Comparison of ENCODE assay signal across 26 mouse cellular contexts in the genomic region with DNA sequence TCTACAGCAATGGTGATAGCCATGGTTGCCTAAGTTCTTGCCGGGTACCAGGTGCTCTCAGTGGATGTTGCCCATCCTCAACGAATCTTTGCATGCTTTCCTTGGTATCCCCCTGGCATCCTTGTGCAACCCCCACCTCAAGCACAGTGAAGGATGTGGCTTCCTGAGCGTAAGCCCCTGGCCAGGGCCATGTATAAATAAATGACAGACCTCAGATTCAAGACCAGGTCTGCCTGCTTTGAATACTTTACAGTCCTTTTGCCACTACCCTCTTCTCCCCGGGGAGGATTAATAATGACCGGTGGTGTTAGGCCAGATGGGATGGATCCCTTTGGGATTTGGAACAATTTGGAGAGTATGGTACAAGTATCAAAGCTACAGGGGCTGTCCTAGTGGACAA. TPM values are rescaled to one million over a fixed set of nuclear protein-coding genes. Genes with fewer than 3 reads are reported as not detected.
DNase-seq lines count a peak whose midpoint lies in the region; ATAC-seq and TF ChIP-seq lines count a peak whose summit lies in the region.
"Had no signal": no experiment of that assay in that cellular context is flagged by ENCODE, and none has a peak within 500 bp of the region (broad histone marks: within the 10 kb centered on the region; RNA-seq: fewer than 3 reads in every experiment).

No protein-coding gene starts in this region.

- no peak for TF ChIP-seq POLR2A in myocyte (IDR thresholded peaks at IDR 0.05; ENCODE audit: insufficient read length, low read depth)

- H3K9me3 ChIP-seq in heart, embryonic 15.5 days (replicated peaks): no peaks in the 10 kb centered on the region
- H3K9me3 ChIP-seq in liver, embryonic 11.5 days (ENCODE audit: control insufficient read depth, low read length): no peaks in the 10 kb centered on the region
- no peaks in the 10 kb centered on the region for H3K9me3 ChIP-seq in liver, postnatal 0 days (ENCODE audit: low read length)
- no peaks in the 10 kb centered on the region for H3K9me3 ChIP-seq in embryonic facial prominence, embryonic 14.5 days (ENCODE audit: control insufficient read depth, low read length)
- H3K9me3 ChIP-seq: forebrain, embryonic 12.5 days; midbrain, embryonic 12.5 days; neural tube, embryonic 12.5 days had no signal

- H3K36me3 ChIP-seq in heart, embryonic 15.5 days: peaks cover 22% of the 10 kb centered on the region; the same call in 1 of the 2 replicates
- peaks cover 7% of the 10 kb centered on the region; the same call in 1 of the 2 replicates for H3K36me3 ChIP-seq in liver, embryonic 11.5 days (ENCODE audit: control insufficient read depth, insufficient read depth, low read length)
- H3K36me3 ChIP-seq in liver, postnatal 0 days (replicated peaks; ENCODE audit: insufficient read depth, low read length): peaks cover 9% of the 10 kb centered on the region
- H3K36me3 ChIP-seq in embryonic facial prominence, embryonic 14.5 days (ENCODE audit: control insufficient read depth, insufficient read depth, low read length): peaks cover 34% of the 10 kb centered on the region
- no peaks in the 10 kb centered on the region for H3K36me3 ChIP-seq in myocyte (ENCODE audit: control insufficient read depth, insufficient read depth)

- no peak for TF ChIP-seq EP300 in liver, postnatal 0 days (IDR thresholded peaks at IDR 0.05; ENCODE audit: low read depth)

- no peak overlapping the region for H3K9ac ChIP-seq in heart, embryonic 15.5 days
- no peak overlapping the region for H3K9ac ChIP-seq in liver, embryonic 11.5 days (ENCODE audit: low read depth, low read length)
- H3K9ac ChIP-seq in liver, postnatal 0 days (replicated peaks): no peak overlapping the region
- no peak overlapping the region; the same call in 1 of the 2 replicates for H3K9ac ChIP-seq in embryonic facial prominence, embryonic 14.5 days (ENCODE audit: low read depth, low read length)
- H3K9ac ChIP-seq: midbrain, embryonic 12.5 days; neural tube, embryonic 12.5 days had no signal

- no peak for DNase-seq in heart, postnatal 4 days
- no peak for DNase-seq in liver, embryonic 11.5 days (ENCODE audit: low spot score)
- DNase-seq in liver, postnatal 0 days: no peak
- no peak for DNase-seq in embryonic facial prominence, embryonic 14.5 days (ENCODE audit: low spot score)
- DNase-seq in adrenal gland, adult 8-10 months: no peak
- DNase-seq: cerebellum, adult 11 months; embryo, embryonic 11 days; right cerebral cortex, postnatal 4 days; thymus, postnatal 36 days had no signal

- no peak overlapping the region for H3ac ChIP-seq in myocyte (ENCODE audit: control insufficient read depth, insufficient read length)

- H3K79me2 ChIP-seq in myocyte (ENCODE audit: control insufficient read depth, insufficient read depth): no peaks in the 10 kb centered on the region

- no peaks in the 10 kb centered on the region for H3K27me3 ChIP-seq in heart, embryonic 15.5 days
- peaks cover 13% of the 10 kb centered on the region for H3K27me3 ChIP-seq in liver, embryonic 11.5 days (replicated peaks; ENCODE audit: control insufficient read depth, insufficient read depth, low read length)
- 0 out of 2 replicates have a peak, but pooled peaks cover 8% of the 10 kb centered on the region for H3K27me3 ChIP-seq in liver, postnatal 0 days (ENCODE audit: insufficient read depth, low read length)
- no peaks in the 10 kb centered on the region for H3K27me3 ChIP-seq in embryonic facial prominence, embryonic 14.5 days (replicated peaks; ENCODE audit: control insufficient read depth, insufficient read depth, low read length)
- no peaks in the 10 kb centered on the region for H3K27me3 ChIP-seq in myocyte (ENCODE audit: control insufficient read depth, insufficient read depth, insufficient read length)
- H3K27me3 ChIP-seq: Patski had no signal

- 0 out of 2 replicates have a peak overlapping the region, but pooled peaks have one; percentile 76 for H3K4me2 ChIP-seq in heart, embryonic 15.5 days
- H3K4me2 ChIP-seq in liver, embryonic 11.5 days: peak overlapping the region; percentile 1; the same call in 1 of the 2 replicates
- H3K4me2 ChIP-seq in liver, postnatal 0 days (ENCODE audit: low read depth, low read length): no peak overlapping the region
- 0 out of 2 replicates have a peak overlapping the region, but pooled peaks have one; percentile 68 for H3K4me2 ChIP-seq in embryonic facial prominence, embryonic 14.5 days (ENCODE audit: low read depth, low read length)
- peak overlapping the region; percentile 39 for H3K4me2 ChIP-seq in myocyte (ENCODE audit: low read depth)
- H3K4me2 ChIP-seq: forebrain, embryonic 12.5 days; midbrain, embryonic 12.5 days had no signal

- no peak overlapping the region for H3K27ac ChIP-seq in heart, embryonic 15.5 days
- no peak overlapping the region for H3K27ac ChIP-seq in liver, embryonic 11.5 days (ENCODE audit: low read depth, low read length)
- no peak overlapping the region for H3K27ac ChIP-seq in liver, postnatal 0 days (ENCODE audit: low read depth)
- H3K27ac ChIP-seq in embryonic facial prominence, embryonic 14.5 days (replicated peaks; ENCODE audit: low read depth, low read length): no peak overlapping the region
- H3K27ac ChIP-seq: forebrain, embryonic 12.5 days; hindbrain, postnatal 0 days; midbrain, embryonic 12.5 days; neural tube, embryonic 12.5 days had no signal

- no peak overlapping the region for H3K4me3 ChIP-seq in heart, embryonic 15.5 days
- H3K4me3 ChIP-seq in liver, embryonic 11.5 days (ENCODE audit: low read depth, low read length): no peak overlapping the region
- H3K4me3 ChIP-seq in liver, postnatal 0 days (ENCODE audit: low read depth, low read length): no peak overlapping the region
- no peak overlapping the region for H3K4me3 ChIP-seq in embryonic facial prominence, embryonic 14.5 days (ENCODE audit: low read depth, low read length)
- H3K4me3 ChIP-seq in myocyte: no peak overlapping the region
- H3K4me3 ChIP-seq: forebrain, embryonic 12.5 days; midbrain, embryonic 12.5 days; neural tube, embryonic 12.5 days had no signal

- TF ChIP-seq CTCF in liver, postnatal 0 days (IDR thresholded peaks at IDR 0.05; ENCODE audit: low read depth): no peak

- ATAC-seq in heart, embryonic 15.5 days (replicated peaks; ENCODE audit: insufficient number of reproducible peaks, insufficient read depth, low FRiP score, low read depth): no peak
- ATAC-seq in liver, embryonic 11.5 days (replicated peaks; ENCODE audit: low FRiP score): no peak
- no peak for ATAC-seq in liver, postnatal 0 days
- no peak for ATAC-seq in embryonic facial prominence, embryonic 14.5 days (ENCODE audit: low read depth)
- ATAC-seq: hindbrain, postnatal 0 days; Patski had no signal

- peaks cover 31% of the 10 kb centered on the region for H3K4me1 ChIP-seq in heart, embryonic 15.5 days (replicated peaks)
- peaks cover 26% of the 10 kb centered on the region for H3K4me1 ChIP-seq in liver, embryonic 11.5 days (replicated peaks; ENCODE audit: control insufficient read depth, insufficient read depth, low read length)
- peaks cover 8% of the 10 kb centered on the region; the same call in 1 of the 2 replicates for H3K4me1 ChIP-seq in liver, postnatal 0 days (ENCODE audit: insufficient read depth)
- peaks cover 15% of the 10 kb centered on the region; the same call in 1 of the 2 replicates for H3K4me1 ChIP-seq in embryonic facial prominence, embryonic 14.5 days (ENCODE audit: control insufficient read depth, insufficient read depth, low read length)

- 86% methylated on average over 5 of the region's 5 CpGs for WGBS in heart, embryonic 15.5 days
- 84% methylated on average over 5 of the region's 5 CpGs for WGBS in liver, embryonic 11.5 days
- 67% methylated on average over 5 of the region's 5 CpGs for WGBS in liver, postnatal 0 days (ENCODE audit: insufficient replicate concordance)
- 79% methylated on average over 5 of the region's 5 CpGs for WGBS in embryonic facial prominence, embryonic 14.5 days

RNA-seq across cellular contexts. Expression of a gene that starts 1.9 kb away (rescaled TPM):
- polyA plus RNA-seq in heart, embryonic 15.5 days (2015; fragmentation: Nextera tagmentation; extraction: Ambion mirVana): 4.6 and 6.5 TPM in 2 replicates
- total RNA-seq in heart, postnatal 4 days (2021): 1 to 10 TPM; 3.4 to 3.5 TPM
- 1.2 and 1.5 TPM in 2 replicates for polyA plus RNA-seq in liver, embryonic 11.5 days (2014; fragmentation: Nextera tagmentation; extraction: Ambion mirVana)
- 2.0 and 2.6 TPM in 2 replicates for polyA plus RNA-seq in liver, postnatal 0 days (2015; fragmentation: Nextera tagmentation; extraction: Ambion mirVana)
- 4.3 and 4.9 TPM in 2 replicates for polyA plus RNA-seq in embryonic facial prominence, embryonic 14.5 days (2014; fragmentation: Nextera tagmentation; extraction: Ambion mirVana)
- polyA plus RNA-seq in myocyte (2012; fragmentation: generic; extraction: Trizol): 1.4 TPM
- total RNA-seq in adrenal gland, adult 8-10 months (2022): 1 to 10 TPM; 4.6 to 8.8 (median 7.5) TPM

RNA-seq across cellular contexts. Expression of a gene that starts 7.9 kb away (rescaled TPM):
- not detected in 2 replicates for polyA plus RNA-seq in heart, embryonic 15.5 days (2015; fragmentation: Nextera tagmentation; extraction: Ambion mirVana)
- total RNA-seq in heart, postnatal 4 days (2021): not detected
- not detected in 2 replicates for polyA plus RNA-seq in liver, embryonic 11.5 days (2014; fragmentation: Nextera tagmentation; extraction: Ambion mirVana)
- not detected in 2 replicates for polyA plus RNA-seq in liver, postnatal 0 days (2015; fragmentation: Nextera tagmentation; extraction: Ambion mirVana)
- not detected in 2 replicates for polyA plus RNA-seq in embryonic facial prominence, embryonic 14.5 days (2014; fragmentation: Nextera tagmentation; extraction: Ambion mirVana)
- polyA plus RNA-seq in myocyte (2012; fragmentation: generic; extraction: Trizol): not detected
- not detected for total RNA-seq in adrenal gland, adult 8-10 months (2022)
- total RNA-seq: adrenal gland, postnatal 10 days; gastrocnemius, postnatal 10 days; heart, adult 18-20 months; heart, postnatal 36 days; hindbrain, postnatal 0 days; layer of hippocampus, adult 8-10 months; left cerebral cortex, adult 18-20 months; monocyte, adult 5-6 weeks had no signal
- polyA plus RNA-seq: forebrain, embryonic 12.5 days; hindbrain, postnatal 0 days; limb, embryonic 11.5 days; lung, adult 2 months; macrophage; midbrain, embryonic 12.5 days; neural tube, embryonic 12.5 days; Patski had no signal

RNA-seq across cellular contexts. Expression of a gene that starts 21.4 kb away (rescaled TPM):
- not detected in 2 replicates for polyA plus RNA-seq in heart, embryonic 15.5 days (2015; fragmentation: Nextera tagmentation; extraction: Ambion mirVana)
- not detected for total RNA-seq in heart, postnatal 4 days (2021)
- not detected in 2 replicates for polyA plus RNA-seq in liver, embryonic 11.5 days (2014; fragmentation: Nextera tagmentation; extraction: Ambion mirVana)
- polyA plus RNA-seq in liver, postnatal 0 days (2015; fragmentation: Nextera tagmentation; extraction: Ambion mirVana): not detected in 2 replicates
- not detected in 2 replicates for polyA plus RNA-seq in embryonic facial prominence, embryonic 14.5 days (2014; fragmentation: Nextera tagmentation; extraction: Ambion mirVana)
- polyA plus RNA-seq in myocyte (2012; fragmentation: generic; extraction: Trizol): not detected
- total RNA-seq in adrenal gland, adult 8-10 months (2022): not detected
- total RNA-seq: adrenal gland, postnatal 10 days; gastrocnemius, postnatal 10 days; heart, adult 18-20 months; heart, postnatal 36 days; hindbrain, postnatal 0 days; layer of hippocampus, adult 8-10 months; left cerebral cortex, adult 18-20 months; monocyte, adult 5-6 weeks had no signal
- polyA plus RNA-seq: forebrain, embryonic 12.5 days; hindbrain, postnatal 0 days; limb, embryonic 11.5 days; lung, adult 2 months; macrophage; midbrain, embryonic 12.5 days; neural tube, embryonic 12.5 days; Patski had no signal

RNA-seq across cellular contexts. Expression of a gene that starts 42.5 kb away (rescaled TPM):
- polyA plus RNA-seq in heart, embryonic 15.5 days (2015; fragmentation: Nextera tagmentation; extraction: Ambion mirVana): 1.2 and 2.3 TPM in 2 replicates
- 1 to 10 TPM in 1 of 2 experiments, under 1 TPM in 1; 0.74 to 1.2 TPM for total RNA-seq in heart, postnatal 4 days (2021)
- 4.5 and 4.6 TPM in 2 replicates for polyA plus RNA-seq in liver, embryonic 11.5 days (2014; fragmentation: Nextera tagmentation; extraction: Ambion mirVana)
- polyA plus RNA-seq in liver, postnatal 0 days (2015; fragmentation: Nextera tagmentation; extraction: Ambion mirVana): 0.76 and 0.89 TPM in 2 replicates
- 7.1 and 8.2 TPM in 2 replicates for polyA plus RNA-seq in embryonic facial prominence, embryonic 14.5 days (2014; fragmentation: Nextera tagmentation; extraction: Ambion mirVana)
- polyA plus RNA-seq in myocyte (2012; fragmentation: generic; extraction: Trizol): 120 TPM
- 10 to 100 TPM; 16.2 to 26.8 (median 22.2) TPM for total RNA-seq in adrenal gland, adult 8-10 months (2022)
- total RNA-seq: monocyte, adult 5-6 weeks had no signal

RNA-seq across cellular contexts. Expression of a gene that starts 45.6 kb away (rescaled TPM):
- 4.6 and 5.2 TPM in 2 replicates for polyA plus RNA-seq in heart, embryonic 15.5 days (2015; fragmentation: Nextera tagmentation; extraction: Ambion mirVana)
- total RNA-seq in heart, postnatal 4 days (2021): 10 to 100 TPM; 15.4 to 15.5 TPM
- 18.4 and 18.8 TPM in 2 replicates for polyA plus RNA-seq in liver, embryonic 11.5 days (2014; fragmentation: Nextera tagmentation; extraction: Ambion mirVana)
- 3.0 and 3.3 TPM in 2 replicates for polyA plus RNA-seq in liver, postnatal 0 days (2015; fragmentation: Nextera tagmentation; extraction: Ambion mirVana)
- 9.2 and 10.1 TPM in 2 replicates for polyA plus RNA-seq in embryonic facial prominence, embryonic 14.5 days (2014; fragmentation: Nextera tagmentation; extraction: Ambion mirVana)
- 16.1 TPM for polyA plus RNA-seq in myocyte (2012; fragmentation: generic; extraction: Trizol)
- 10 to 100 TPM; 25.3 to 28.8 (median 26.4) TPM for total RNA-seq in adrenal gland, adult 8-10 months (2022)
